Mouse (Mus musculus): ENCODE data around the gene Car9.

The Car9 gene

DNA sequence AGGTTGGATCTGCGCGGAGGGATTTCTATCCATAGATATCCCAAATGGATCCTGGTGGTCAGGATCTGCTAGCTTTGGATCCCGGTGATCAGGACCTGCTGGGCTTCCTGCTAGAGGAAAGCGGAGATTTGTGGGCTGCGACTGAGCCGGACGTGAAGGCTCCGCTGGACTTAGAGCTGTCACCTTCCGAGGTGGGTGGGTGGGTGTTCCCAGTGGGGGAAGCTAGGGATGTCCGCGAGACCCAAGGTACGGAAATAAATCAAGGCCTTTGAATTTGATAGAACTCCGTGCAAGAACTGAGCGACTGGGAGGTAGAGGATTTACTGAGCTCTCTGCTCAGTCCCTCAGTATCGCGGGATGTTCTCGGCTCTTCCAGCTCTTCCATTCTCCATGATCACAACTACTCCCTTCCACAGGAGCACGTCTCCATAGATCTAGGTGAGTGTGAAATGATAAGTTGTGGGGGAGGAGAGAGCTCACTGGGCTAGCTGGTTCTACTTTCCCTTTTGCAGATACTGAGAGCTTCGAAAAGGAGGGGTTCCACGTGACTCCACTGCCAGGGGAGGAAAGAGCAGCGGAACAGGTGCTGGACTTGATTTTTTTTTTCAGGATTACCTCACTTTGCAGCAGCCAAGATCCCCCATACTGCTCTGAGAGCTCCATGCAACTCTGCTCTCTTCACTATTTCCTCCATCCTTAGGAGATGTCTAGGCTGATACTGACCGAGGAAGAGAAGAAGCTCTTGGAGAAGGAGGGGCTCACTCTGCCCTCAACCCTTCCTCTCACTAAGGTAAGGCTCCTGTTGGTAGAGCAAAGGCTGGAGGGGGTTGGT, 56.2 kb downstream of the Car9 start:
- DNase-seq (ENCODE audit: low spot score in 2 of 2), result no peak

All from cerebellum, postnatal 4 days (tissue).